Mouse (Mus musculus) kidney, adult 2 months (tissue): ENCODE results near the gene Ube2j2. TPM values are rescaled to one million over a fixed set of nuclear protein-coding genes. Genes with fewer than 3 reads are reported as not detected.

ENCODE experiments used
- DNase-seq: peaks from one replicate; pipeline ENCODE4 v3.0.0; 2021
- H3K27ac ChIP-seq: fragments of 200-500 bp; 2 replicates; pipeline ENCODE4 v1.5.1; 2012; ENCODE audit warnings: low read depth, low read length, control low read depth, inconsistent platforms; ENCODE audit not compliant: insufficient read depth
- H3K27me3 ChIP-seq: fragments of 200-500 bp; replicated peaks from 2 replicates; pipeline ENCODE4 v1.6.1; 2012; ENCODE audit warnings: mild to moderate bottlenecking, moderate library complexity, low read length, inconsistent platforms; ENCODE audit not compliant: control insufficient read depth, insufficient read depth
- H3K36me3 ChIP-seq: fragments of 200-500 bp; 2 replicates; pipeline ENCODE4 v1.6.1; 2012; ENCODE audit warnings: mild to moderate bottlenecking, moderate library complexity, low read length, inconsistent platforms; ENCODE audit not compliant: control insufficient read depth, insufficient read depth
- H3K4me1 ChIP-seq: fragments of 200-500 bp; 2 replicates; pipeline ENCODE4 v1.6.1; 2011; ENCODE audit warnings: low read length; ENCODE audit not compliant: control insufficient read depth, insufficient read depth
- H3K4me3 ChIP-seq: fragments of 200-500 bp; 2 replicates; pipeline ENCODE4 v1.5.1; 2011; ENCODE audit warnings: mild to moderate bottlenecking, low read depth, low read length, control low read depth; ENCODE audit not compliant: insufficient read depth
- CTCF ChIP-seq: fragments of 200-500 bp; conservative IDR thresholded peaks from 2 replicates; pipeline ENCODE4 v1.5.1; 2011; ENCODE audit warnings: low read depth, mild to moderate bottlenecking, control low read depth, low read length, moderate library complexity, mixed read lengths; ENCODE audit not compliant: insufficient read depth, insufficient read length
- POLR2A ChIP-seq: fragments of 200-500 bp; IDR thresholded peaks from one replicate; pipeline ENCODE4 v1.6.1; 2011; ENCODE audit warnings: low read depth, low read length, control low read depth
- WGBS: fragments of 180-500 bp; shearing (Covaris S2); methylation state at CpG from one replicate; pipeline ENCODE4 v1.1.7; 2018; 5-methylcytosine and 5-hydroxymethylcytosine counted together
- polyA plus RNA-seq: library from polyadenylated mRNA; depleted of rRNA; stranded (reverse); fragments of >200 nt; gene quantifications from 2 replicates; pipeline ENCODE4 v1.2.3, GENCODE M21; 2012

Gene Ube2j2
- polyA plus RNA-seq, 1 experiment = 47.3 TPM

DNA sequence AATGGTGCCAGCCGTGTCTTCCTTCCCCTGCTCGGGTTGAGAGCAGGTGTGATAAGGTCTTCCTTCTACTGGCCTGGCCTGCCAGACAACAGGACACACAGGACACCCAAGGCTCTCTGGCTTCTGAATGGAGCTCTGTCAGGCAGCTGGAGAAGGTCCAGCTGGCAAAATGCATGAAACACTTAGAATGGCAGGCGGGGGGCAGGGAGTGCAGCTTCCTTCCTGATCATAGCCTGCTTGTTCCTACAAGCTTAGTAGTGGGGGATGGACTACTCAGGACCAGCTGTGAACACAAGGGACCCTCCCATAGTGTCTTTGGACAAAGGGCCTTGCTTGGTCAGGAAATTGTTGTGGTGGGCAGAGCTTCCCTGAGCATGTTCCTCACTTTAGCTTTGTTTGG is 42.4 kb upstream of the Ube2j2 start:
- no peak overlapping the region for H3K4me3 ChIP-seq
- H3K27ac ChIP-seq = no peak overlapping the region
- WGBS = 53% methylated on average over 3 of the region's 3 CpGs
- DNase-seq = peak; percentile 52
- no peaks in the 10 kb centered on the region for H3K36me3 ChIP-seq
- TF ChIP-seq CTCF (no peak), POLR2A (no peak)
- H3K4me1 ChIP-seq = no peaks in the 10 kb centered on the region
- H3K27me3 ChIP-seq = no peaks in the 10 kb centered on the region

DNA sequence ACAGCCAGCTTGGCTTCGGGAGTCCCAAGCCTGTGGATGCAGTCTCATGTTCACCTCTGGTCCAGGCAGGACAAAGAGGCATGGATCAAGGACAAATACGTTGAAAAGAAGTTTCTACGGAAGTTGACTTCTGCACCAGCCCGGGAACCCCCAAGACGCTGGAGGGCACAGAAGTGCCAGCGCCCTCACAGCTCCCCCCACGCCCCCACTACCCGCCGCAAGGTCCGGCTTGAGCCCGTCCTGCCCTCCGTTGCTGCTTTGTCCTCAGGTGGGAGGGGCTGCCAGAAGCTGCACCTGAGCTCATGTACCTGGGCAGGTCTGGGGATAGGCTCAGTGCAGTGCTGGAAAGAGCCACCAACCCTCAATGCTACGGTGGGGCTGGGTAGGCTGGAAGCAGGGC is 40.4 kb upstream of the Ube2j2 start:
- Histone ChIP-seq H3K4me1 (no peaks in the 10 kb centered on the region), H3K36me3 (no peaks in the 10 kb centered on the region), H3K27me3 (no peaks in the 10 kb centered on the region), H3K27ac (no peak overlapping the region), H3K4me3 (no peak overlapping the region)
- 95% methylated on average over 13 of the region's 13 CpGs for WGBS
- DNase-seq = no peak
- TF ChIP-seq CTCF (no peak), POLR2A (no peak)

DNA sequence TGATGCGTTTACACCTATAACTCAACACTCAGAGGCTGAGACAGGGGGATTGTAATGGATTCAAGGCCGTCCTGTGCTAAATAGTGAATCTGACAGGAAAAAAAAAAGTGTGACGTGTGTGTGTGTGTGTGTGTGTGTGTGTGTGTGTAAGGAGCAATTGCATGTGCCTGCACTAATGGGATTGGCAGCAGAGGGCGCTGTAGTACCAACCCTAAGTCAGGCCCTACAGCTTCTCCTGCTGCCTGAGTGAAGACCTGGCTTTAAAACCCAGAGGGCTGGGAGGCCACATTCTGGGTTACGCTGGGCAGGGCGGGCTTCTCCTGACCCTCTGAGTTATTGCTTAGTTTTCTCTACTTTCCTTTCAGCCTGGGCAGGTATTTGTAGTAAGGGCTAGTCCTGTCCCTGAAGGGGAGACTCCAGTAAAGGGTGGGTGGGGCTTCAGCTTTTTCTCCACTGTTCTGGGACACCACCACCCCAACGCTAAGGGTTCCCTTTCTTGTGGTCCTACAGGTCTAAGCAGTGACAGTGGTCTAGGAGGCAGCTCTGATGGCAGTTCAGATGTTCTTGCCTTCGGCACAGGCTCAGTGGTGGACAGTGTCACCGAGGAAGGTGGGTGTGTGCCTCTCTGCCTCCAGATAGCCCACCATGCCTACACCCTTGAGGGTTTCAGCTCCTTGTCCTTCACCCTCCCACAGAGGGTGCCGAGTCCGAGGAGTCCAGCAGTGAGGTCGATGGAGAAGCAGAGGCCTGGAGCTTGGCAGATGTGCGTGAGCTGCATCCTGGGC is 39.1 kb upstream of the Ube2j2 start:
- no peak for TF ChIP-seq POLR2A
- TF ChIP-seq CTCF = peak; percentile 43; the same call in 1 of the 2 replicates
- no peaks in the 10 kb centered on the region for H3K36me3 ChIP-seq

DNA sequence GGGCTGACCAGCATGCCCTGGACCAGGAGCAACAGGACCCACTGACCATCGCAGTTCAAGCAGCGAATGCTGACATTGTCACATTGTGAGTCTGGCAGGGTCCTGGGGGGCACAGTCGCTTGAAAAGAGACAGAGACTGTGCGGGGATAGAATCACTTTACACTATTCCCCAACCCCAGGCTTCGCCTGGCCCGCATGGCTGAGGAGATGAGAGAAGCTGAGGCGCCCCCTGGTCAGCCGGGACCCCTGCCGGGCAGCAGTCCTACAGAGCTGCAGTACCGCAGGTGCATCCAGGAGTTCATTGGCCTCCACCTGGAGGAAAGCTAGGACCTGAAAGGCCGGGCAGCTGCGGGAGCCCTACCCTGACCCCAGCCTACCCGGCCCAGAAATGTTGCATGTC is 38.0 kb upstream of the Ube2j2 start:
- TF ChIP-seq POLR2A = no peak
- no peaks in the 10 kb centered on the region for H3K36me3 ChIP-seq
- H3K27me3 ChIP-seq = no peaks in the 10 kb centered on the region
- no peak overlapping the region for H3K4me3 ChIP-seq
- 89% methylated on average over 13 of the region's 13 CpGs for WGBS
- H3K27ac ChIP-seq = no peak overlapping the region
- DNase-seq = no peak
- no peaks in the 10 kb centered on the region for H3K4me1 ChIP-seq

More for the DNA sequence above, 39.1 kb upstream of the Ube2j2 start:
- H3K27ac ChIP-seq = no peak overlapping the region
- no peaks in the 10 kb centered on the region for H3K27me3 ChIP-seq
- no peak overlapping the region for H3K4me3 ChIP-seq
- WGBS = 94% methylated on average over 13 of the region's 13 CpGs
- peak; percentile 5 for DNase-seq
- no peaks in the 10 kb centered on the region for H3K4me1 ChIP-seq

DNA sequence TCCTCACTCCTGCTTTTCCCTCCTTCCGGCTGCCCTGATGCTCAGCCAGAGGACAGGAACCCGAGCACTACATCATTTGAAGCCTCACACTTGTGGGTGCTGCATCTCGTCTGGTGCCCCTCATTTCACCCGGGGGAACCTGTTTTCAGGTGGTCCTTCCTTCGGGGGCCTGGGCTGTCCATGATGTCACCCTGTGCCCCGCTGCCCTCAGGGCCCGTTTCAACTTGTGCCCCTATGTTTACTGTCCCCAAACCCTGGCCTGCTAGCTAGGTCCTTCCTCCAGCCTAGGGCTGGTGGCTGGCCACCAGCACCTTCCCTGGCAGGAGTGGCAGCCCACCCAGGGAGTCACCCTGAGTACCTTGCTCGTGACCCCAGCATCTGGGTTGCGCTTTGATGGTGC is 37.5 kb upstream of the Ube2j2 start:
- Histone ChIP-seq H3K27ac (no peak overlapping the region), H3K36me3 (no peaks in the 10 kb centered on the region), H3K4me3 (no peak overlapping the region), H3K4me1 (no peaks in the 10 kb centered on the region), H3K27me3 (no peaks in the 10 kb centered on the region)
- no peak for DNase-seq
- 81% methylated on average over 9 of the region's 9 CpGs for WGBS
- TF ChIP-seq POLR2A = no peak
- no peak for TF ChIP-seq CTCF

DNA sequence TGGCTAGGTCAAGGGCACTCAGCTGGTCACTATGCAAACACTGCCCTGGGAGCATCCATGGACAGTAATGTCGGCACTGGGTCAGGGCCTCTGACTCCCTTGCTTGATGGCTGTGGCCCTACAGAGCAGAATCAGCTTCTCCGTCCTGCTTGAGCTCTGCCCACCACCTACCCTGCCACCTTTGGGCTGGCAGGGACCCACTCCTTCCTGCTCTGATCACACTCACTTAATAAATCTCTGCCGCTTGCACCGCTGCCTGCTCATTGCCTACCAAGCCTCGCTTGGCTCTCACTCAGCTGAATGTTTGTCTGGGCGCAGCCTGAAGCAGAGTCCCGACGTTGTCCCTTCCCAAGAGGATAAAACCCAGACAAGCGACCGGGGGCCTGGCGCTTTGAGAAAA is 36.6 kb upstream of the Ube2j2 start:
- WGBS = 67% methylated on average over 11 of the region's 11 CpGs
- Histone ChIP-seq H3K27me3 (no peaks in the 10 kb centered on the region), H3K4me3 (no peak overlapping the region), H3K27ac (no peak overlapping the region), H3K4me1 (no peaks in the 10 kb centered on the region), H3K36me3 (no peaks in the 10 kb centered on the region)
- TF ChIP-seq POLR2A (no peak), CTCF (no peak)
- peak; percentile 0 for DNase-seq

DNA sequence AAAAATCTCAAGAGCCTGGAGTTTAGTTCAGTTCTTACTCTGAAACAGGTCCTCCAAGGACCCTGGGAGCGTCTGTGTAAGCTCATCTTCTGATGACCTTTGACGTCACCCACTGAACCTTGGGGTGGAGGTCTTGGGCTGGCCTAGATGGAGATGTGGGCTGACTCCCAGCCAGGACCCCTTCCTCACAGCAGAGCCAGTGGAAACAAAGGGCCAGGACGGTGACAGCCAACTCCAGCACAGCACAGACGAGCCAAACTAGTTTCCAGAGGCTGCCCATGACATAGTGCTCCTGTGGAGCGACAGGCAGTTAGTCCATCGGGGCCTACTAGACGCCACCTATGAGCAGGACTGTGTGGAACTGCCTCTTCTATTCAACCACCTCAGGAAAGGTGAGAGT is 35.4 kb upstream of the Ube2j2 start:
- 76% methylated on average over 7 of the region's 7 CpGs for WGBS
- Histone ChIP-seq H3K4me3 (no peak overlapping the region), H3K4me1 (no peaks in the 10 kb centered on the region), H3K27me3 (no peaks in the 10 kb centered on the region), H3K36me3 (no peaks in the 10 kb centered on the region), H3K27ac (no peak overlapping the region)
- TF ChIP-seq CTCF (no peak), POLR2A (no peak)
- no peak for DNase-seq
